32 mouse cellular contexts compared by ENCODE assay signal in the genomic region with DNA sequence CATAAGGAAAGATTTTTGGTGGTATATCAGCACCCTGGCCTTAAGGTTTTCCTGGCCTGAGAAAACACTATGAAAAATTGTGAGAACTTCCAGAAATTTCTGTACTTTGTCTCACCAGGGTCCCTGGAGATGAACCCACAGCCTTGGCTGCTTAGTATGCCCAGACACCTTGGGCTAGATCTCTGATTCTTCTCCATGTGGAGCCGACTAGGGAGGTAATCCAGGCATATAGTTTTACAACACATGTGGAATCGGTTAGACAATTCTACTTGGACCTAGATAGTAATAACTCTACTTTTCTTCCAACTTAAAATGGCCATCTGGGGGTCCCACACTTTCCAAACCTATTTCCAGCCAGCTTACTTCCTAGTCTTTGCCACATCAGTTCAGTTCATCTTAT.
"Had no signal": no experiment of that assay in that cellular context is flagged by ENCODE, and none has a peak within 500 bp of the region (broad histone marks: within the 10 kb centered on the region; RNA-seq: fewer than 3 reads in every experiment).

No protein-coding gene starts in this region.

- H3K4me3 ChIP-seq: left cerebral cortex, adult 2 months; limb, embryonic 12.5 days; limb, embryonic 15.5 days; liver, embryonic 12.5 days; liver, embryonic 13.5 days; liver, embryonic 15.5 days; lung, embryonic 15.5 days; megakaryocyte, embryonic 14.5 days; midbrain, embryonic 10.5 days; midbrain, embryonic 12.5 days; midbrain, embryonic 13.5 days; midbrain, embryonic 15.5 days; myocyte; neural tube, embryonic 12.5 days; neural tube, embryonic 13.5 days had no signal

- H3K36me3 ChIP-seq: limb, embryonic 12.5 days; limb, embryonic 15.5 days; liver, embryonic 12.5 days; liver, embryonic 13.5 days; liver, embryonic 15.5 days; lung, embryonic 15.5 days; midbrain, embryonic 10.5 days; midbrain, embryonic 12.5 days; midbrain, embryonic 13.5 days; midbrain, embryonic 15.5 days; neural tube, embryonic 12.5 days; neural tube, embryonic 13.5 days had no signal

- H3K9me3 ChIP-seq: limb, embryonic 12.5 days; limb, embryonic 15.5 days; liver, embryonic 13.5 days; liver, embryonic 15.5 days; lung, embryonic 15.5 days; megakaryocyte, embryonic 14.5 days; midbrain, embryonic 10.5 days; midbrain, embryonic 12.5 days; midbrain, embryonic 13.5 days; midbrain, embryonic 15.5 days; neural tube, embryonic 12.5 days; neural tube, embryonic 13.5 days had no signal

- ATAC-seq: liver, embryonic 12.5 days; liver, postnatal 0 days; lung, postnatal 0 days; midbrain, embryonic 13.5 days; midbrain, embryonic 15.5 days; midbrain, embryonic 16.5 days had no signal

- H3K4me1 ChIP-seq: limb, embryonic 12.5 days; limb, embryonic 15.5 days; liver, embryonic 12.5 days; liver, embryonic 13.5 days; liver, embryonic 15.5 days; lung, embryonic 15.5 days; megakaryocyte, embryonic 14.5 days; midbrain, embryonic 10.5 days; midbrain, embryonic 12.5 days; midbrain, embryonic 13.5 days; midbrain, embryonic 15.5 days; neural tube, embryonic 12.5 days; neural tube, embryonic 13.5 days had no signal

- DNase-seq: left cerebral cortex, postnatal 4 days; liver; liver, embryonic 13.5 days; liver, postnatal 0 days; lung, adult 18-20 months; lung, adult 2 months; lung, postnatal 10 days; lung, postnatal 14 days; lung, postnatal 36 days; lung, postnatal 4 days; midbrain, embryonic 14.5 days had no signal

- H3K27me3 ChIP-seq: limb, embryonic 12.5 days; limb, embryonic 15.5 days; liver, embryonic 12.5 days; liver, embryonic 13.5 days; liver, embryonic 15.5 days; lung, embryonic 15.5 days; megakaryocyte, embryonic 14.5 days; midbrain, embryonic 12.5 days; midbrain, embryonic 13.5 days; midbrain, embryonic 15.5 days; neural tube, embryonic 12.5 days; neural tube, embryonic 13.5 days had no signal

- H3K27ac ChIP-seq: left cerebral cortex, adult 2 months; limb, embryonic 12.5 days; limb, embryonic 15.5 days; liver, embryonic 12.5 days; liver, embryonic 13.5 days; liver, embryonic 14.5 days; liver, embryonic 15.5 days; lung, embryonic 15.5 days; macrophage; midbrain, embryonic 10.5 days; midbrain, embryonic 12.5 days; midbrain, embryonic 13.5 days; midbrain, embryonic 15.5 days; neural tube, embryonic 12.5 days; neural tube, embryonic 13.5 days had no signal

- H3K4me2 ChIP-seq: limb, embryonic 12.5 days; limb, embryonic 15.5 days; liver, embryonic 11.5 days; liver, embryonic 12.5 days; liver, embryonic 13.5 days; liver, embryonic 15.5 days; lung, embryonic 14.5 days; lung, embryonic 15.5 days; midbrain, embryonic 11.5 days; midbrain, embryonic 12.5 days; midbrain, embryonic 13.5 days; midbrain, embryonic 15.5 days; neural tube, embryonic 12.5 days; neural tube, embryonic 13.5 days had no signal

- H3K9ac ChIP-seq: limb, embryonic 12.5 days; limb, embryonic 15.5 days; liver, embryonic 12.5 days; liver, embryonic 13.5 days; liver, embryonic 14.5 days; liver, embryonic 15.5 days; liver, postnatal 0 days; lung, embryonic 14.5 days; lung, embryonic 15.5 days; midbrain, embryonic 12.5 days; midbrain, embryonic 13.5 days; midbrain, embryonic 15.5 days; neural tube, embryonic 12.5 days; neural tube, embryonic 13.5 days had no signal
